Comparison of ENCODE assay signal across 13 mouse cellular contexts in genomic region chr9:22461946-22462345, GRCm38 (mm10). TPM values are rescaled to one million over a fixed set of nuclear protein-coding genes. Genes with fewer than 3 reads are reported as not detected.
DNase-seq lines count a peak whose midpoint lies in the region; ATAC-seq and TF ChIP-seq lines count a peak whose summit lies in the region.
"Had no signal": no experiment of that assay in that cellular context is flagged by ENCODE, and none has a peak within 500 bp of the region (broad histone marks: within the 10 kb centered on the region; RNA-seq: fewer than 3 reads in every experiment).

No protein-coding gene starts in this region.

- no peak overlapping the region for H3K4me3 ChIP-seq in forebrain, postnatal 0 days (ENCODE audit: low read depth, low read length)
- no peak overlapping the region for H3K4me3 ChIP-seq in forebrain, embryonic 15.5 days
- H3K4me3 ChIP-seq in lung, adult 2 months (replicated peaks; ENCODE audit: extremely low read depth, low read depth, low read length), result no peak overlapping the region
- H3K4me3 ChIP-seq in hindbrain, embryonic 12.5 days, result no peak overlapping the region
- H3K4me3 ChIP-seq: heart, adult 2 months had no signal

- no peaks in the 10 kb centered on the region for H3K9me3 ChIP-seq in forebrain, postnatal 0 days (ENCODE audit: low read length)
- H3K9me3 ChIP-seq in forebrain, embryonic 15.5 days, result no peaks in the 10 kb centered on the region
- no peaks in the 10 kb centered on the region for H3K9me3 ChIP-seq in hindbrain, embryonic 12.5 days (replicated peaks)

- DNase-seq in forebrain, postnatal 0 days, result peak; percentile 47
- peak; percentile 41 for DNase-seq in lung, postnatal 10 days
- no peak for DNase-seq in lung, adult 2 months
- DNase-seq in cerebellum, adult 9-10 months, result peak; percentile 98
- peak; percentile 61 for DNase-seq in layer of hippocampus, adult 8-10 months (ENCODE audit: low spot score in 2 of 2)
- DNase-seq in urinary bladder, adult 18-20 months (ENCODE audit: low spot score in 2 of 2), result no peak

- H3K4me1 ChIP-seq in forebrain, postnatal 0 days (ENCODE audit: insufficient read depth), result no peaks in the 10 kb centered on the region
- peaks cover 4% of the 10 kb centered on the region for H3K4me1 ChIP-seq in forebrain, embryonic 15.5 days
- no peaks in the 10 kb centered on the region; the same call in 1 of the 2 replicates for H3K4me1 ChIP-seq in lung, adult 2 months (ENCODE audit: control insufficient read depth, insufficient read depth, low read length)
- no peaks in the 10 kb centered on the region for H3K4me1 ChIP-seq in hindbrain, embryonic 12.5 days

- no peak overlapping the region for H3K4me2 ChIP-seq in forebrain, postnatal 0 days (ENCODE audit: low read depth)
- no peak overlapping the region for H3K4me2 ChIP-seq in forebrain, embryonic 15.5 days (replicated peaks)
- no peak overlapping the region for H3K4me2 ChIP-seq in hindbrain, embryonic 12.5 days (replicated peaks)

- no peak for ATAC-seq in forebrain, postnatal 0 days
- ATAC-seq in forebrain, embryonic 15.5 days (replicated peaks), result no peak
- no peak for ATAC-seq in hindbrain, embryonic 12.5 days (ENCODE audit: low FRiP score)

- peaks cover 15% of the 10 kb centered on the region for H3K36me3 ChIP-seq in forebrain, postnatal 0 days (ENCODE audit: insufficient read depth)
- H3K36me3 ChIP-seq in forebrain, embryonic 15.5 days, result peaks cover 18% of the 10 kb centered on the region
- peaks cover 28% of the 10 kb centered on the region for H3K36me3 ChIP-seq in hindbrain, embryonic 12.5 days

- 72% methylated on average over 3 of the region's 3 CpGs for WGBS in forebrain, postnatal 0 days
- WGBS in forebrain, embryonic 15.5 days, result 67% methylated on average over 3 of the region's 3 CpGs
- 68% methylated on average over 3 of the region's 3 CpGs for WGBS in lung, adult 2 months
- 86% methylated on average over 3 of the region's 3 CpGs for WGBS in hindbrain, embryonic 12.5 days

- no peak for TF ChIP-seq CTCF in forebrain, postnatal 0 days (IDR thresholded peaks at IDR 0.05; ENCODE audit: low read depth)
- TF ChIP-seq CTCF in lung, adult 2 months (IDR thresholded peaks at IDR 0.05; ENCODE audit: insufficient read depth, low read length), result no peak

- TF ChIP-seq POLR2A in lung, adult 2 months (IDR thresholded peaks at IDR 0.05; ENCODE audit: borderline replicate concordance, extremely low read depth, low read depth, low read length), result no peak

- H3K9ac ChIP-seq in forebrain, postnatal 0 days, result no peak overlapping the region
- no peak overlapping the region for H3K9ac ChIP-seq in forebrain, embryonic 15.5 days (replicated peaks)
- no peak overlapping the region for H3K9ac ChIP-seq in hindbrain, embryonic 12.5 days

- no peak overlapping the region for H3K27ac ChIP-seq in forebrain, postnatal 0 days (ENCODE audit: low read depth, low read length)
- H3K27ac ChIP-seq in forebrain, embryonic 15.5 days (replicated peaks), result no peak overlapping the region
- no peak overlapping the region for H3K27ac ChIP-seq in hindbrain, embryonic 12.5 days
- H3K27ac ChIP-seq: heart, adult 2 months had no signal

- no peaks in the 10 kb centered on the region for H3K27me3 ChIP-seq in forebrain, postnatal 0 days (ENCODE audit: insufficient read depth, low read length)
- no peaks in the 10 kb centered on the region for H3K27me3 ChIP-seq in forebrain, embryonic 15.5 days
- no peaks in the 10 kb centered on the region for H3K27me3 ChIP-seq in hindbrain, embryonic 12.5 days

RNA-seq across cellular contexts. Expression of gene Rp9, which starts 7.6 kb away (rescaled TPM):
- total RNA-seq in forebrain, postnatal 0 days (2014; rRNA removed), result 80.2 and 85.6 TPM in 2 replicates
- polyA plus RNA-seq in forebrain, postnatal 0 days (2015; fragmentation: Nextera tagmentation; extraction: Ambion mirVana), result 80.2 and 81.2 TPM in 2 replicates
- 70.1 and 71.5 TPM in 2 replicates for polyA plus RNA-seq in forebrain, embryonic 15.5 days (2015; fragmentation: Nextera tagmentation; extraction: Ambion mirVana)
- 56.2 and 113 TPM in 2 replicates for polyA plus RNA-seq in lung, adult 2 months (2012; rRNA removed)
- 10 to 100 TPM; 31.6 to 41.5 (median 34.7) TPM for total RNA-seq in layer of hippocampus, adult 8-10 months (2022)
- 63.8 and 66.5 TPM in 2 replicates for polyA plus RNA-seq in hindbrain, embryonic 12.5 days (2016; fragmentation: Nextera tagmentation; extraction: Ambion mirVana)

RNA-seq across cellular contexts. Expression of gene Gm17545, which starts 7.9 kb away (rescaled TPM):
- not detected in 2 replicates for total RNA-seq in forebrain, postnatal 0 days (2014; rRNA removed)
- polyA plus RNA-seq in forebrain, postnatal 0 days (2015; fragmentation: Nextera tagmentation; extraction: Ambion mirVana), result not detected in 2 replicates
- polyA plus RNA-seq in forebrain, embryonic 15.5 days (2015; fragmentation: Nextera tagmentation; extraction: Ambion mirVana), result not detected in 2 replicates
- not detected in 2 replicates for polyA plus RNA-seq in lung, adult 2 months (2012; rRNA removed)
- not detected for total RNA-seq in layer of hippocampus, adult 8-10 months (2022)
- polyA plus RNA-seq in hindbrain, embryonic 12.5 days (2016; fragmentation: Nextera tagmentation; extraction: Ambion mirVana), result not detected in 2 replicates
- total RNA-seq: heart, adult 2 months had no signal
- polyA plus RNA-seq: heart, adult 2 months; intestine, embryonic 14.5 days; limb, embryonic 11.5 days; lung, embryonic 16.5 days; stomach, embryonic 16.5 days had no signal

RNA-seq across cellular contexts. Expression of gene Bbs9, which starts 13.6 kb away (rescaled TPM):
- 33.8 and 35.4 TPM in 2 replicates for total RNA-seq in forebrain, postnatal 0 days (2014; rRNA removed)
- polyA plus RNA-seq in forebrain, postnatal 0 days (2015; fragmentation: Nextera tagmentation; extraction: Ambion mirVana), result 13.8 and 17.8 TPM in 2 replicates
- 17.5 and 20.8 TPM in 2 replicates for polyA plus RNA-seq in forebrain, embryonic 15.5 days (2015; fragmentation: Nextera tagmentation; extraction: Ambion mirVana)
- polyA plus RNA-seq in lung, adult 2 months (2012; rRNA removed), result 13.1 and 15.3 TPM in 2 replicates
- total RNA-seq in layer of hippocampus, adult 8-10 months (2022), result 10 to 100 TPM; 24.8 to 28.7 (median 27.8) TPM
- 19.5 and 21.5 TPM in 2 replicates for polyA plus RNA-seq in hindbrain, embryonic 12.5 days (2016; fragmentation: Nextera tagmentation; extraction: Ambion mirVana)

RNA-seq across cellular contexts. Expression of gene 9530077C05Rik, which starts 50.6 kb away (rescaled TPM):
- 13.7 and 14.1 TPM in 2 replicates for total RNA-seq in forebrain, postnatal 0 days (2014; rRNA removed)
- 16.3 and 17.5 TPM in 2 replicates for polyA plus RNA-seq in forebrain, postnatal 0 days (2015; fragmentation: Nextera tagmentation; extraction: Ambion mirVana)
- 10.9 and 13.1 TPM in 2 replicates for polyA plus RNA-seq in forebrain, embryonic 15.5 days (2015; fragmentation: Nextera tagmentation; extraction: Ambion mirVana)
- polyA plus RNA-seq in lung, adult 2 months (2012; rRNA removed), result 0.75 and 1.2 TPM in 2 replicates
- total RNA-seq in layer of hippocampus, adult 8-10 months (2022), result 10 to 100 TPM in 1 of 4 experiments, 1 to 10 TPM in 3; 6.0 to 10.9 (median 8.1) TPM
- 5.7 and 7.5 TPM in 2 replicates for polyA plus RNA-seq in hindbrain, embryonic 12.5 days (2016; fragmentation: Nextera tagmentation; extraction: Ambion mirVana)

Comparison
In these comparisons a context has a peak if more than half of its experiments do, and no peak if none do; other contexts are left out.
1. DNase-seq: peak in forebrain, postnatal 0 days (single experiment), lung, postnatal 10 days (single experiment), cerebellum, adult 9-10 months (single experiment) and layer of hippocampus, adult 8-10 months (2 of 2); none in lung, adult 2 months (single experiment) and urinary bladder, adult 18-20 months (0 of 2).